Mouse (Mus musculus) embryo, embryonic 9.5 days (tissue): ENCODE measurements at regions not wholly inside any gene's neighbourhood (a gene's known extent, or its start where the extent isn't known, plus 50 kb on each side); places are given as distances from the start of the nearest gene placed in this dataset.
A peak's percentile ranks its signal among the peaks of the same experiment; 100 is the strongest.

Experiments used
- DNase-seq: peaks from one replicate; pipeline ENCODE4 v3.0.0-alpha.2; 2017; ENCODE audit errors: extremely low spot score

DNA sequence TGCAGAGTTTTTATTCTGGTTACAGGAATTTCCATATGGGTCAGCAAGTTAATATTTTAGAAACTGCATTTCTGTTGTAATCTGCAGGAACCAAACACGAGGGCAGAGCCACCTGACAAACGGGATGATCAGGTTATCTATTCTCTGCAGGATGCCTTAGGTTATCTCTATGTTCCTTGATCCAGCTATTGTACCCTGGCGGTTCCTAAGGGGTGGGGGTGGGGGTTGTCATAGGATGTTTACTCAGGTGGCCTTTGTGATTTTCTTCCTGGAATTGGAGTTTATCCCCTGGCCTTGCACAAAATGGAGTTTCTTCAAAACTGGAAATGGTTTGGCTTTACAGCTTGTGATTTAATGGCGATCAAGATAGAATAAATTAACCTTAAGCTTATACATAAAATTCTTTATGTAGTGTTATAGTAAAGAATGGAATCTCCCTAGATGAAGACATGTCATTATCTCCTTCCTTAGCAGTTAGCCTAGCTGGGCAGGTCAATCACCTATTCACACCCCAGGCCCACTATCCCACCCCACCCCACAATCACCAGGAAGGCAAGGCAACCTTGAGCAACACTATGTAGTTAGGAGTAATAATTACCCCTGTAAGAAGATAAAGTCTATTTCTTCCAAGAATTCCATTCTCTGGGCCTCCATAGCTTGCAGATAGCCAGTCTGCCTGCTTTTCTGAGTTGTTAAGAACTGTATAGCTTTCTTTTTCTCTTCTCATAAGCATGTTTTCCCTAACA lies 192.3 kb upstream of the B430218F22Rik start:
- no peak for DNase-seq

GRCm38 (mm10) chr13:118208146-118208545 lies 178.3 kb upstream of the B430218F22Rik start:
- DNase-seq: no peak

- DNase-seq: peak; percentile 20
Observed at GRCm38 (mm10) chr13:118227354-118227753, 159.1 kb upstream of the B430218F22Rik start.

- DNase-seq: no peak
Observed at GRCm38 (mm10) chr13:118237968-118238367, 148.5 kb upstream of the B430218F22Rik start.

GRCm38 (mm10) chr13:118244680-118245079 lies 141.8 kb upstream of the B430218F22Rik start:
- DNase-seq: no peak

- no peak for DNase-seq
Observed at GRCm38 (mm10) chr13:118245546-118245945, 140.9 kb upstream of the B430218F22Rik start.

DNA sequence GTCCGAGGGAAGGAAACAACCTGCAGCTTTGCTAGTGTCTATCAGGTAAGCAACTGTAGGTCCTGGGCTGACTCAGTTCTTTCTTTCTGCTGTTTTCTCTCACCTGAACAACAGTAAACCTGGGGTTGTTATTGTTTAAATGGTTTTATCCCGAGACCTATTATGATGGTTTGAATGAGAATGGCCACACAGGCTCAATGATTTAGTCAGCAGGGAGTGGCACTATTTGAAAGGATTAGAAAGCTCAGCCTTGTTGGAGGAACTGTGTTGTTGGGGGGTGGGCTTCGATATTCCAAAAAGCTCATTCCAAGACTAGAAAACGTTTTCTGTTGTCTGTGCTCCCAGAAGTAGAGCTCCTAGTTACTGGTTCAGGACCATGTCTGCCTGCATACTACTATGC lies 126.8 kb upstream of the B430218F22Rik start:
- no peak for DNase-seq

DNA sequence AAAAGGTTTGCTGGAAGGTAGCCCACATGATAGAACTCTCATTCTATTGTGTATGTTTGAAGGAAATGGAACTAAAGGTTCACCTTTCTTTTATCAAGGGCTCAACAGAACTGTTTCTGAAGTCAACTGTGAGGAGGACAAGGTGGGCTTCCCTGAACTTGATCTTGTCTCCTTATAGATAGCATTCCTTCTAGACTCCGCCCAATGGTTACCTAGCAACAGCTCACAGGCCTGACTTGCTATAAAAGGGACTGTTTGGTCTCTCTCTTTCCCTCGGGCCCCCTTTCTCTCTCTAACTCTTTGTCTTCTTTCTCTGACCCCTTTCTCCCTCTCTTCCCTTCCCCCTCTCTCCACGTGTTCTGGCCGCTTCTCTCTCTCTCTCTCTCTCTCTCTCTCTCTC lies 123.5 kb upstream of the B430218F22Rik start:
- no peak for DNase-seq

DNA sequence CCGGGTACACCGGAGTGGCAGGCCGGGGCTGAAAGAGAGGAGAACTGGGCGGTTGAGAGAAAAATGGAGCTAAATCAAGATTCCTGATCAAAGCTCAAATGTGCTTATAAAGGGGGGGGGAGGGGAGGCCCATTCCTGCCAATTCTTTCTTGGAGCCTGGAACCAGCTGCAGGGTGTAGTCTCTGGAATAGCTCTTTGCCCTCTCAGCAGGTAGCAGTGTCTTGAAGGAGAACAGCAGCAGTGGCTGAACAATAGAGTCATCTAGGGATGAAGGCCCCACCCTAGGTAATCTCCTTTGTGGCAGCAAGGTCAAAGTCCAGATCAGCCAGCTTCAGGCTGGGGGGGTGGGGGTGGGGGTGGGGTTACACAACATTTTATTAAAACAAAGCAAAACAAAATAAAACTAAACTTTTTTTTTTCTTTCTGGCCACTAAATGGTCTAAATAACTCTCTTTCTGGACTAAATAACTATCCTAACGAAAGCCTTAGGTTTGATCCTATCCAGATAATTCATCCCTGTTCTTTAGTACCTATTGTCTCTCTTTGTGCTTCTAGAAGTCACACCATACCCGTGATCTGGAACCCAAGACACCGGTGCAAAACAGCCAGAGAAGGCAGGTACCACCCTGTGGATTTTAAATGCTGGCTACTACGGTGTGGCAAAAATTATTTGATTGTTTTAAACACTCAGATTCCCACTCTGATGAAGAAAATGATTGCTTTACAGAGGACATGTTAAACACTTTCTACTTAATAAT lies 120.5 kb upstream of the B430218F22Rik start:
- no peak for DNase-seq

DNA sequence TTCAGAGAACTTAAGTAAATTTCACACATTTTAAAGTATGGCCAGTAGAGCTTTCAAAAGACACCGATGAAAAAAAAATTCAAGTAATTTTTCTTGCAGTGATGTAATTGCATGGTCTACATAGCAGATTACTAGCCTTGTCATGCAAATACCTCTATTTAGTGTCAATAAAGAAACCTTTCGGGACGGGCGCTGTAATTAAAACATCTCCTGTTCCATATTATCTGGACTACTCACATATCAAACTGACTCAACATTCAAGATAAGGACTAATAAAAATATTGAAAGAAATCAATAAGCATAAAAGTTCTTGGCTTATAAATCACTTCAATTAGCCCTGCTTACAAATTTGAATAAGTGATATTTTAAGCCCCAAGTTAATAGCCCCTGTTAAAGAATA lies 113.5 kb upstream of the B430218F22Rik start:
- DNase-seq: no peak

DNA sequence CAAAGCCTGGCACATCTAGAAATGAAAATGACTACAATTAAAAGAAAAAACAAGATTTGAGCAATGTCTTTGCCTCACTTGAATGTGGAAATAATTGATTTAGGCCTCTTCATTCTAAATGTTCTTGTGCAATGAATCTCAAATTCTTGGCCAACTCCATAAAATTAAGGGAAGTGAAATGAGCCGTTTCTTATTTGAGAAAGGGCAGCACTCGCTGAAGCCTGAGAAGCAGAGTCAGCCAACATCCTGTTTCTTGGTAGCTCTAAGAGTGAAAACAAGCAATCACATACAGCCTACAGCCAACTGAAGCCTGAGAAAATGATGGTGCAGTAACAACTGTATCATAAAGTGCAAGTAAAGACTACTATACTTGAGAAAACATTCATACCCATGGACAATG lies 105.5 kb upstream of the B430218F22Rik start:
- no peak for DNase-seq

DNA sequence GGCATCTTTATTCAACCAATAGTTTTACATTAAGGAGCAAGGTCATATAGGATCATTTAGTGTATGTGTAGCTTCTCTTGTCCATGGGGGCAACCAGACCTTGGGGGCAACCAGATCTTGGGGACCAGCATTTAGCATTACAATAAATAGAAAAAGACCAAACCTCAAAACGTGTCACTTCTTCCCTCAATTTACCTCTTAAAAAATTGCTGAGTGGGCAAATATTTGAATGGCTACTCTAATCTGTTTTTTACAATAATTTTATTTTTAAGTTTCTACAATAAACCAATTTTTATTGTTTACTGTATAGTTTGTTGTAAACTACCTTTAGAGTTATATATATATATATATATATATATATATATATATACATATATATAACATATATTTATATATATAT lies 92.7 kb upstream of the B430218F22Rik start:
- DNase-seq: no peak

DNA sequence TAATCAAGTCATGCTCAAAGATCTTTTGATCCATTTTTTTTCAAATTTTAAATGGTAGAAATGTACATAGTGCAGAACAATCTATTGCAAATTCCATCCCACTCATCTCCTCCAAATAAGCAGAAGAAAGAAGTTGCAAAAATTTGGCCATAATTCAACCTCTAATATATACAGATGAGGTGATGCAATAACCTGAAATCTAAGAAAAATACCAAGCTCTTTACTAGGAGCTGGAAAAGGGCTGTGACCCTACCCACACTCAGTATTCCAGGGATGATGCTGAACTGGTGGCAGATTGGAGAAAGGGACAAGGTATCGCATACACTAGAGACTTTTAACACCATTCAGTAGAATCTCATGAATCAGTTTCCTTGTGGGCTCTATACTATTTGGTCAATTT lies 76.3 kb upstream of the B430218F22Rik start:
- no peak for DNase-seq

GRCm38 (mm10) chr13:118313676-118314075 lies 72.8 kb upstream of the B430218F22Rik start:
- no peak for DNase-seq
